Mouse (Mus musculus) olfactory bulb, adult 2 months (tissue): Measurements from ENCODE around the gene Hist1h2ak. TPM values are rescaled to one million over a fixed set of nuclear protein-coding genes. Genes with fewer than 3 reads are reported as not detected.
A peak's percentile ranks its signal among the peaks of the same experiment; 100 is the strongest.
"Not testable (repeated sequence)": the region's sequence is repeated elsewhere in the genome, so short reads cannot be mapped to it uniquely, and the experiment has no call there.

Experiments
- H3K27ac ChIP-seq: fragments of 200-500 bp; 2 replicates; pipeline ENCODE4 v1.5.1; 2012; ENCODE audit warnings: low read depth, low read length; ENCODE audit not compliant: insufficient read depth
- H3K4me1 ChIP-seq: fragments of 200-500 bp; 2 replicates; pipeline ENCODE4 v1.6.1; 2012; ENCODE audit warnings: low read length; ENCODE audit not compliant: control insufficient read depth, insufficient read depth
- H3K4me3 ChIP-seq: fragments of 200-500 bp; 2 replicates; pipeline ENCODE4 v1.5.1; 2012; ENCODE audit warnings: mild to moderate bottlenecking, low read depth, low read length, moderate library complexity; ENCODE audit not compliant: insufficient read depth
- CTCF ChIP-seq: fragments of 200-500 bp; IDR thresholded peaks from 2 replicates; pipeline ENCODE4 v1.5.1; 2012; ENCODE audit warnings: low read depth, mild to moderate bottlenecking, low read length, moderate library complexity; ENCODE audit not compliant: insufficient read depth
- POLR2A ChIP-seq: fragments of 200-500 bp; IDR thresholded peaks from 2 replicates; pipeline ENCODE4 v1.6.1; 2012; ENCODE audit warnings: mild to moderate bottlenecking, low read depth, low read length, moderate library complexity; ENCODE audit not compliant: insufficient read depth
- WGBS: fragments of 180-500 bp; shearing (Covaris S2); methylation state at CpG from one replicate; pipeline ENCODE4 v1.1.7; 2018; 5-methylcytosine and 5-hydroxymethylcytosine counted together
- polyA plus RNA-seq: library from polyadenylated mRNA; stranded (reverse); fragments of >200 nt; gene quantifications from 2 replicates; pipeline ENCODE4 v1.2.4, GENCODE M21; 2012; ENCODE audit warnings: low replicate concordance; ENCODE audit not compliant: missing spikeins, insufficient read depth, insufficient read length

Gene Hist1h2ak
- polyA plus RNA-seq, 1 experiment: not detected

- Histone ChIP-seq H3K27ac (no peak overlapping the region), H3K4me3 (no peak overlapping the region), H3K4me1 (0 out of 2 replicates have a peak, but pooled peaks cover 5% of the 10 kb centered on the region)
- no peak for TF ChIP-seq POLR2A
- TF ChIP-seq CTCF: no peak
- 56% methylated on average over 5 of the region's 5 CpGs for WGBS
Measured at GRCm38 (mm10) chr13:21722993-21723836, 30.4 kb downstream of the Hist1h2ak start.

- H3K27ac ChIP-seq: peak overlapping the region; percentile 70
- WGBS: 3% methylated on average over 11 of the region's 11 CpGs
- TF ChIP-seq CTCF: no peak
- TF ChIP-seq POLR2A: no peak; the same call in 1 of the 2 replicates
Measured at GRCm38 (mm10) chr13:21722373-21722925, 31.2 kb downstream of the Hist1h2ak start.

GRCm38 (mm10) chr13:21721757-21722372 is 31.8 kb downstream of the Hist1h2ak start, which contains the start of gene Hist1h2bm:
Gene Hist1h2bm, plus strand, starts transcription at chr13:21722044.
- Histone ChIP-seq H3K27ac (peak within 1 kb of the TSS; percentile 70), H3K4me3 (peak within 1 kb of the TSS; percentile 53)
- peak; percentile 32; the same call in 1 of the 2 replicates for TF ChIP-seq POLR2A
- H3K4me1 ChIP-seq: not testable (repeated sequence)
- WGBS: under 1% methylated on average over 37 of the region's 37 CpGs

More at GRCm38 (mm10) chr13:21722373-21722925, 31.2 kb downstream of the Hist1h2ak start:
- peak overlapping the region; percentile 53 for H3K4me3 ChIP-seq
- H3K4me1 ChIP-seq: 0 out of 2 replicates have a peak, but pooled peaks cover 5% of the 10 kb centered on the region

- 1% methylated on average over 28 of the region's 44 CpGs for WGBS
- H3K4me1 ChIP-seq, H3K27ac ChIP-seq: not testable (repeated sequence)
- peak overlapping the region; percentile 52 for H3K4me3 ChIP-seq
Measured at GRCm38 (mm10) chr13:21721107-21721756, 32.4 kb downstream of the Hist1h2ak start.

- H3K4me3 ChIP-seq: no peak overlapping the region
- TF ChIP-seq CTCF (no peak), POLR2A (no peak)
Measured at GRCm38 (mm10) chr13:21718381-21719080, 35.1 kb downstream of the Hist1h2ak start.

GRCm38 (mm10) chr13:21717397-21718357 is 36.0 kb downstream of the Hist1h2ak start, which contains the start of gene Hist1h3h:
Gene Hist1h3h, plus strand, starts transcription at chr13:21717659.
- TF ChIP-seq POLR2A: peak; percentile 55
- peak within 1 kb of the TSS; percentile 60 for H3K4me3 ChIP-seq
- not testable (repeated sequence) for H3K4me1 ChIP-seq
- peak within 1 kb of the TSS; percentile 88 for H3K27ac ChIP-seq
- 2% methylated on average over 28 of the region's 56 CpGs for WGBS

More at GRCm38 (mm10) chr13:21718381-21719080, 35.1 kb downstream of the Hist1h2ak start:
- Histone ChIP-seq H3K27ac (no peak overlapping the region), H3K4me1 (0 out of 2 replicates have a peak, but pooled peaks cover 5% of the 10 kb centered on the region)
- 68% methylated on average over 4 of the region's 4 CpGs for WGBS

- under 1% methylated on average over 11 of the region's 38 CpGs for WGBS
- H3K4me1 ChIP-seq: not testable (repeated sequence)
- Histone ChIP-seq H3K27ac (peak overlapping the region; percentile 88), H3K4me3 (peak overlapping the region; percentile 54)
- peak; percentile 11; the same call in 1 of the 2 replicates for TF ChIP-seq POLR2A
Measured at GRCm38 (mm10) chr13:21716540-21717391, 36.9 kb downstream of the Hist1h2ak start.
